Mouse (Mus musculus) gastrocnemius, postnatal 4 days (tissue): ENCODE measurements around the gene Vmn1r152. TPM values are rescaled to one million over a fixed set of nuclear protein-coding genes. Genes with fewer than 3 reads are reported as not detected.
"Not testable (repeated sequence)": the region's sequence is repeated elsewhere in the genome, so short reads cannot be mapped to it uniquely, and the experiment has no call there.

Experiments used
- DNase-seq, 2 experiments: peaks; one replicate each; pipeline ENCODE4 v3.0.0; 2021 to 2022; ENCODE audit warnings: low spot score in 2 of 2, mixed read lengths in 2 of 2
- long read RNA-seq, 2 experiments: library from polyadenylated mRNA; stranded (forward); transcript quantifications; one replicate each; pipeline ENCODE4 v2.0.0; 2021
- total RNA-seq, 2 experiments: library from RNA; stranded (reverse); gene quantifications; 2 replicates each; pipeline ENCODE4 v1.2.3; 2021

Gene Vmn1r152
- total RNA-seq, result not detected
- long read RNA-seq, experiment 1, result 0 reads
- long read RNA-seq, experiment 2, result 0 reads

- DNase-seq, result not testable (repeated sequence)
These were observed at the start of gene Vmn1r152 for GRCm38 (mm10) chr7:22522667-22523066. Vmn1r152 (plus strand) TSS chr7:22522967.

GRCm38 (mm10) chr7:22499578-22499977 lies 23.2 kb upstream of the Vmn1r152 start, which contains the start of gene Vmn1r151:
Vmn1r151 (minus strand) TSS chr7:22499678.
- not testable (repeated sequence) for DNase-seq

- DNase-seq, result not testable (repeated sequence)
These were observed 12.0 kb downstream of the Vmn1r152 start, which contains the start of gene Gm8677 for GRCm38 (mm10) chr7:22534787-22535186. Gm8677 (minus strand) TSS chr7:22534887.

- not testable (repeated sequence) for DNase-seq
These were observed 42.5 kb downstream of the Vmn1r152 start, which contains the start of gene Gm4201 for GRCm38 (mm10) chr7:22565243-22565642. Gm4201 (minus strand) TSS chr7:22565343.

Other genes with a start within 250 kb of the Vmn1r152 start
- not detected for gene Gm4187, start 193.2 kb upstream of the Vmn1r152 start, total RNA-seq
- not detected for gene Gm8660, start 151.9 kb upstream of the Vmn1r152 start, total RNA-seq
- gene Vmn1r148, start 109.4 kb upstream of the Vmn1r152 start, total RNA-seq, result not detected
- gene Vmn1r149, start 84.7 kb upstream of the Vmn1r152 start, total RNA-seq, result not detected
- gene Gm10665, start 58.9 kb upstream of the Vmn1r152 start, total RNA-seq, result not detected
- gene Vmn1r151, start 23.3 kb upstream of the Vmn1r152 start, total RNA-seq, result not detected
- gene Gm8677, start 11.9 kb downstream of the Vmn1r152 start, total RNA-seq, result not detected
- gene Gm4201, start 42.4 kb downstream of the Vmn1r152 start, total RNA-seq, result not detected
- gene Gm4565, start 65.2 kb downstream of the Vmn1r152 start, total RNA-seq, result not detected
- gene Vmn1r155, start 135.1 kb downstream of the Vmn1r152 start, total RNA-seq, result not detected
- not detected for gene Gm8693, start 169.3 kb downstream of the Vmn1r152 start, total RNA-seq
- not detected for gene Gm4567, start 196.7 kb downstream of the Vmn1r152 start, total RNA-seq
- gene Vmn1r157, start 238.7 kb downstream of the Vmn1r152 start, total RNA-seq, result not detected